Mouse (Mus musculus) thymus, adult 18-20 months (tissue): ENCODE data around the gene Cavin3.
"Not testable (repeated sequence)": the region's sequence is repeated elsewhere in the genome, so short reads cannot be mapped to it uniquely, and the experiment has no call there.

Experiments
- DNase-seq, 2 experiments: peaks; one replicate each; pipeline ENCODE4 v3.0.0; 2022; ENCODE audit warnings: mixed read lengths in 2 of 2

The Cavin3 gene

DNA sequence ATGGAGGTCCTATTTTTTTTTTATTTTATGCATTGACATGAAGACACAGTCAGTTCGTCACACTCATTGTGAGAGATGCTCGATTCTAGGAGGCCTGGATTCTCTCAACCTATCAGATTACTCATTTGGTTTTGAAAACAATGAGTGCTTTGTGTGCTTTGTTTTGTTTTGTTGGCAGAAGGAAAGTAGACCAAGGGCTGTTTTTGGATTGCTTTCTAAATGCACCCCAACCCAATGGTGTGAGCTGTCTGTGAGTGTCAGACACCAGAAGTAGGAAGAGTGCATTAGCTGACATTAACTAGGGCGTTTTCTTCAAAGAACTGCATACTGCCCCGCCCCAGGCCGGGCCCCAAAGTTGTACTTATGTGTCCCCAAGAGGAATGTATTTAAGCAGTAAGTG is 2.0 kb downstream of the Cavin3 start:
- DNase-seq, result no peak

DNA sequence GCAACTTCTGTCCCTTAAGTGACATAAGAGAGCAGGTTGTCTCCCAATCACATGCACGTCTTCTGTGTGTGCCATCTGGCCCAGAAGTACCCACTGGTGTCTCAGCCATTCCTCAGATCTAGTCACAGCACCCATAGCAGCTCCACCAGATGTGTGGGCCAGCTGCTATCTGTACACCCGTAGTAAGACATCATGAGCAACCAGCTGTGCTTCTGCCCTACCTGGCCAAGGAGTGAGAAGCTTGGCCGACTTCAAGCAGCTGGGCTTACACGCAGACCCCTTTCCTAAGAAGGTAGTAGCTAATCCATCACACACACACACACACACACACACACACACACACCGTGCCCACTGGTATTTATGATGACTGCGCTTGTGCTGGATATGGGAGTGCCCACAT is 2.9 kb downstream of the Cavin3 start:
- no peak for DNase-seq

DNA sequence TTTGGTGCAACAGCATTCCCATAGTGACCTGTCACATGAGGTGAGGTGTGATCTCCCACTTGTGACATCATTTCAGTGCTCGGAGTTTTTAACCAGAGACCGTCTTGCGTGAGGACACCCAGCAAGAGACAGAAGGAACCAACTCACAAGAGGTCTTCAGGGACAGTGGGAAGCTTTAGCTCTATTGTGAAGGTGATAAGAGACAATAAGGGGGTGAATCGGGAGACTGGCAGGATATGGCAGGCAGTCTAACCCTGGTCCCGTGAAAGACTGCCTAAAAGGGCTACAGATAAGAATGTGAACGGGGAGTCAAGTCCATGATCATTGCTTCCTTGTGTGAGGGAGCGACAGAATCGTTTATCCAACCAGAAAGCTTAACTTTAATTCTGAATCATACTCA is 3.8 kb downstream of the Cavin3 start:
- DNase-seq, result no peak

DNA sequence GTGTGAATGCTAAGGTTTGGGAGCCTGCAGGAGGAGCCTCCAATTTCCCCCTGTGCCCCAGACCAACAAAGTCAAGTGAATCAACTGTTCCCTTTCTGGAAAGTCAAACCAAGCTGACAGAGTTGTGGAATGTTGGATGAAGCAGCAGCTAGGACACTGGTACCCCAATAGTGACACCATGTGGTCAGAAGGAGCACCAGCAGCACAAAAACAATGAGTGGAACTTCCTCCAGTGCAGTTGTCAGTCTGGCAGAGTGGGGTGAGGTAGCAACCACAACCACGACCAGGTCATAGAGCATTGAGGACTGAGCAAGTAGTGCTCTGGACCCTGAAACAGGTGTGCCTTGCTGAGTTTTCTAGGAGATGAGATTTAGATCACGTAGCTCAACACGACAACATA is 4.3 kb downstream of the Cavin3 start:
- no peak for DNase-seq

DNA sequence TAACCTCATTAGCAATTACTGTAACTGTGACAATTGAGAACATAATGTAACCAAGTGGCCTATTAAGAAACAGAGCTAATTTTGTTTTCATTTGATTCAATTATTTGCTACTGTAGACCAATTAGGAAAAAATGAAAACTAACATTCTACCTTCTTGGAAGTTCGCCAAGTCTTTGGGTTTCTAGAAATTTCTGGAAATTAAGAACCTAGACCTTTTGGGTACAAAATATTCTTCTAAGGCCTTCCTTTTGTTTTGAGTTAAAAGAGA is 4.7 kb downstream of the Cavin3 start:
- no peak for DNase-seq

DNA sequence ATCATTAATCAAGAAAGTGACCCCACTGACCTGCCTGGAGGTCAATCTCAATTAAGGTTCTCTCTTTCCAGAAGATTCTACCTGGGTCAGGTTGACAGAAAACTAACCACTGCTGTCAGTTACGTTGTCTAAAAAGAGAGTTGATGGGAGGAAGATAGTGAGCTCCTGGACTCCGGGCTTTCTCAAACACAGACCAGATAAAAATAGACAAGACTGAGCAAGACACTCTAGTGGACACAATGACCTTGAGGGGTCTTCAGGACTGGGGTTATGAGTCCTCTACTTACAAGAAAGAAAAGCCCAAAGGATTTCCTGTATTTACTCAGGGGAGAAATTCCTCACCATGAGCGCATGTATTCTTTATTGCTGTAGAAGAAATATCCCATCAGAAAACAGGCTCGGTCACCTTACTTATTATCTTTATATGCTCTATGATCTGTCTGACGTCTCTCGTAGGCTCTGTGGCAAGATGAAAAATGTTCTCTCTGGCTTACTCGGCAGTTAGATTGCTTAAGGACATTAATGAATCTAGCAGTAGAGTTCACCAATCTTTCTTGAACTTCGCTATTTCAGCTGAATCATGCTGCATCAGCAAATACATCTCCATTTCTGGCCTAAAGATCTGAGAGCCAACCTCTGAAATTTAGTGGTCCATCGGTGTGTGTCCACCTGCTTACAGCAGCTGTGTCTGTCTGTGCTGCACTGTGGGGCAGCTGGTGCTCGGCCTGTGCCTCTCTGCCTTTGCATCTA is 5.2 kb downstream of the Cavin3 start:
- DNase-seq, result no peak

DNA sequence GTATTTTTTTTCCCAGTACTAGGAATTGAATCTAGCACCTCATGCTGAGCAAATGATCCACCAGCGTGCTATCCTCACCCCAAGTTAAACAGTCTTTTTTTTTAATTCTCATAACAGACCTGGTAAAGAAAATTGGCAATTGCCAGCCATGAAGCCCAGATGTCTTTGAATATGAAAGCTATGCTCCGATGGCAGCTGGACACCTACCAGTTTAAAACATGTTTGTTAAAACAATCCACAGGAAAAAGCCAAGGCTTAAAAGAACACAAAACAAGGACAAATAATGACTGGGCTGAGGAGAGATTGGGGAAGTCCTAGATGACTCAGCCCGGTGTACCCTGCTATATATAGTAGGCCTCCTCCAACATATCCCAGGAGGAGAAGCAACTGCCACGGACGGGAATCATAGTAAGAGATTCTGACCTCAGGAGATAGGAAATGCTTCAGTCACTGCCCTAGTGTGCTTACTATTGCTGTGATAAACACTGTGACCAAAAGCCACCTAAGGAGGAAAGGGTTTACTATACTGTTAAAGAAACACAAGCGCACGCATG is 6.6 kb downstream of the Cavin3 start:
- DNase-seq, result no peak

DNA sequence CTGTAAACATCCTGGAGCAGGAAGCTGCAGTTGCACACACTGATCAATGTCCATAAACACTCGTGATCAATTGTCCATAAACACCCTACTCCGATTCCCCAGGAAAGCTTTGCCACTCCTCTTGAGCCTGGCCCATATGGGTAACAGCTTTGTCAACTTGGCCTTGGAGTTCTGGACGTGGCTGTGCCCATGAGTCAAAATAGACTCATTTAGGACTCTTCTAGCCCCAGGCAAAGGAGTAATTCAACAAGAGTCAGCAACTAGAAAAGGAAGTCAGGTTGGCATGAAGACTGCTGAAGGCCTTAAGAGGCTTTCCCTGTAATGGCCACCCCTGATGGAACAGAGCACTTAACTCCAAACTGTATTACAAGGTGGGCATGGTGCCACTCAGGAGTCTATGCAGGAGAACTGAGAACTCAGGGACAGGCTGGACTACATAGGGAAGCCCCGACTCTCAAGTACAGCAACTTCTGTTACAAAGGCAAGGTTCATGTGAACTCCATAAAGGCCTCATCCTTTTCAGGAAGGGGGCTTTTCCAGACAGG is 7.3 kb downstream of the Cavin3 start:
- no peak for DNase-seq

DNA sequence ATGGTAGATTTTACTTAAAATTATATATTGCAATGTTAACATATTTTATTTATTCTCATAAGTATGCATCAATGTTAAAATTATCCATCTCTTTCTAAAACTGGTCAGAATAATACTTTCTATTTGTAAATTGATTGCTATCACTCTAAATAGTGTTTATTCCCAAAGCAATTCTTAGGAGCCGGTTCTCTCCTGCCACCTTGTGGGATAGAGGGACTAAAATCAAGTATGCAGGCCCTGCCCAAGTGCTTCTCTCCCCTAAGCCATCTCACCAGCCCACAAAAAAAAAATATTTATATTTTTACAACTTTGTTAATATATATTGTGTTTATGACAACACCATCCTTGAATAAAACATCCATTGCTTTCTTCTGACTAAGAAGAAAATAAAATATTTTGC is 9.5 kb downstream of the Cavin3 start:
- no peak for DNase-seq

DNA sequence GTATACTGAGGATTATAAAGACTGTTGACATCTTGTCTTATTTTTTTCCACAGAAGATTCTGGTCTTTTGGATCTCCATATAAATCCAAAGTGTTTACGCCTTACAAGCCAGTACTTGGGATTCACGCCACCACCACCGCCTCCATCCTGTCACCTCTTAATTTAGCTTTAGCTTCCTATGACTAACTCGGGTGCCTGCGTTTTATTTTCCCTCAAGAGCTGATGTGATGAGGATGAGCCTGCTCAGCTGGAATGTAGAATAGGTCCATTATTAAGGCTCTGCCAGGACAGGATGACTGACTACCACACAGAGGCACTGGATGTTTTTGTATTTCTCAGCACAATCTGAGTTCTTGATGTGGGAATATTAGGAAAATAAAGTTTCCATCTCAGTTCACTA is 16.6 kb downstream of the Cavin3 start:
- not testable (repeated sequence) for DNase-seq

DNA sequence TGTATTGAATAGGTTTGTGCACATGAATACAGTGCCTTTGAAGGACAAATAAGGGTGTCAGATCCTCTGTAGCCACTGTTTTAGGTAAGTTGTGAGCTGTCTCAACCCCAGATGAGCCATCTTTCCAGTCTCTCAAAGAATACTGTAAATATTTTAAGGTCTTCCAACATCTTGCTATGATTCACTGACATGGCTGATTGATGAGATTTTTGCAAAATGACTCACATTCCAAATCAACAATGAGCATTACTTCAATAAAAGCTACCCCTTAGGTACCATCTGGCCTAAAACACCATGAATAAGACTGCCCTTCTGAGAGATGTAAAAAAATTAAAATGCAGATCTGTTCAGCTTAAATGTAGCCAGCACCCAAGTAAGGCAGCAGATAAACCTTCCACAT is 23.6 kb downstream of the Cavin3 start:
- no peak for DNase-seq

DNA sequence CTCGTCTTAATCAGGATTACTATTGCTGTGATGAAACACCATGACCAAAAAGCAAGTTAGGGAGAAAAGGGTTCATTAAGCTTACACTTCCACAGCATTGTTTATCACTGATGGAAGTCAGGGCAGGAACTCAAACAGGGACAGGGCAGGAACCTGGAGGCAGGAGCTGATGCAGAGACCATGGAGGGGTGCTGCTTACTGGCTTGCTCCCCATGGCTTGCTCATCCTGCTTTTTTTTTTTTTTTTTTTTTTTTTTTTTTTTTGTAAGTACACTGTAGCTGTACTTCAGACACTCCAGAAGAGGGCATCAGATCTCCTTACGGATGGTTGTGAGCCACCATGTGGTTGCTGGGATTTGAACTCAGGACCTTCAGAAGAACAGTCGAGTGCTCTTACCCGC is 28.8 kb downstream of the Cavin3 start:
- DNase-seq, result not testable (repeated sequence)

DNA sequence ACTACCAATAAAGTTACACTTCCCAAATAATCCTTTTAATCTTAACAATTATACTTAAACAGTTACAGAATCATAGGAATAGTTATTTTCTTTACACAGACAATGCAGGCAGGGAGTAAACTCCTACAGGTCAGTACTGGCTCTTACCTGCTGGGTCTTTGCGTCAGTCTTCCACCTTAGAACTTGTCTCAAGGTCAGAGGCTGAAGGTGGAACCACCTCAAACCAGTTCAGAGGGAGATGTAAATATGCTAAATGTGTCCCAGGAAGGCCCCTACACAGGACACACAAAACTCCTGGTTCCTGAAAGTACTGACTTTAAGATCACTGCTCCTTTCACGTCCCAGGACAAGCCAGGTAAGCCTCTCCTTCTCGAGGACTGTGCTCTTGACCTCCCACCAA is 37.0 kb downstream of the Cavin3 start:
- DNase-seq, result no peak

DNA sequence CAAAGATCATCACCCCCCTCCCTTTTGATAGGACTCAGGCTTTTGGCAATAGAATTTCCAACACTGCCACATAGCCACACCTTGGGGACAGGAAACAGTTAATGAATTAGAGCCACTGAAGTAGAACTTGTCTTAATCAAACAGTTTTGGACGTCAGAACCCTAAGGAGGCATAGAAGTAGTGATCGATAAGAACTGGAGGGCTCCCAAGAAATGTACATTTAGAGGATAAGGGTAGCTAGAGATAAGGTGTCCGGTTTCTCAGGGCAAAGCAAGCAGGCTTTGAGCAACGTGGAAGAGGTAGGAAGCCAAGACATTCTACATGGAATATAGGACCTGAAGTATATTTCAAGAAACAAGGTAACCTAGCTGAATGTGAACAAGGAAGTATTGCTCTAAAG is 40.7 kb downstream of the Cavin3 start:
- no peak for DNase-seq

DNA sequence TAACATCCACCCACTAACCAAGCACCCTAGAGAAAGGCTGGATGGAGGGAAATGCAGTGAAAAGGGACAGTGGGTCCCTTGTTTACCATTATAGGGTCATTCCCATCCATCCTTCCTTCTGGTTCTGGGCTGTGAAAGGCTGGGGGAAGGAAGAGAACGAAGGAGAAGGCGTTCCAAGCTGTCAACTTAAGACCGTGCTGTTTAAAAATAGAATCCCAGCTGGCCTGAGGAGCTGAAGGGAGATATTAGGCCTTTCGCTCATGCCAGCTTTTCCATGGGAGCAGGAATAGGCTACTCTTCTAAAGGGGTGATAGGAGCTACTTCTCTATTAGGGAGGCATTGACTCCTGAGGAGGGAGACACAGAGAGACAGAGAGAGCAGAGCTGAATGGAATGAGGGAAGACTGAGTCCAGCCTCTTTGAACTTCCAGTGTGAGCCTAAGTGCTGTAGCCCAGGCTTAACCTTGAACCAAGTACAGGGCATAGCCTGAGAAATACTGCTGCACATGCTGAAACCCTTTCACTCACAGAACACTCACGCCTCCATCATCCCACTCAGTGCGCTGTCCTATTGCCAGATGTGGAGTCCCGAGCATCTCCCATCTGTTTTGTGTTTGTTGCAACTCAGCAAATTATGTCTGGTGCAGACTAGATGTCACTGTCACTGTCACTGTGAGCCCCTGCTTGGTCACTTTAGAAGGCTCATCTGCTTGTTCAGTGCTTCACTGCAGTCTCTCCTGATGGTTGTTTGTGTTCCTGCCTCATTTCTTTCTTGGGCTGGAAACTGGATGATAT is 43.9 kb downstream of the Cavin3 start:
- DNase-seq, result no peak

DNA sequence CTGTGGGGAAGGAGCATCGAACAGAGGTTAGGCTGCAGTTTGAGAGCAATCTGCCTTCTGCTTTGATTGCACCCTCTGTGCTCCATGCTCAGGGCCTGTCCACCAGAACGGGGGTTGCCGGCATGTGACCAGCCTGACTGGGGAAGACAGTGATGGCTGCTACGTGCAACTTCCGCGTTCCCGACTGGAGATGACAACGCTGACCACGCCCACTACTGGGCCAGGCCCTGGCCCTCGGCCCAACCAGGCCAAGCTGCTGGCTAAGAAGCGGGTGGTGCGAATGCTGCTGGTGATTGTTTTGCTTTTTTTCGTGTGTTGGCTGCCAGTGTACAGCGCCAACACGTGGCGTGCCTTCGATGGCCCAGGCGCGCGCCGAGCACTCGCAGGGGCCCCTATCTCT is 47.3 kb downstream of the Cavin3 start:
- no peak for DNase-seq

DNA sequence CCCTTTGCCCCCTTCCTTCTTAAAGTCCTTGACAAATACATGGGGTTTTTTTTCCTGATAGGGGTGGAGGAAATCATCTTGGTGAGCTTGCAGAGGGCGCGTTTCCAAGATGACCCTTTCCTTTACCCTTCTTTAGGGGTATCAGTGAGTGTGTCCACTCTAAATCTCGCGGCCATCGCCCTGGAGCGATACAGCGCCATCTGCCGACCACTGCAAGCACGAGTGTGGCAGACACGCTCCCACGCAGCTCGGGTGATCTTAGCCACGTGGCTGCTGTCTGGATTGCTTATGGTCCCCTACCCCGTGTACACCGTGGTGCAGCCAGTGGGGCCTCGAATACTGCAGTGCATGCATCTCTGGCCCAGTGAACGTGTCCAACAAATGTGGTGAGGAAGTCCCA is 48.2 kb downstream of the Cavin3 start:
- no peak for DNase-seq

DNA sequence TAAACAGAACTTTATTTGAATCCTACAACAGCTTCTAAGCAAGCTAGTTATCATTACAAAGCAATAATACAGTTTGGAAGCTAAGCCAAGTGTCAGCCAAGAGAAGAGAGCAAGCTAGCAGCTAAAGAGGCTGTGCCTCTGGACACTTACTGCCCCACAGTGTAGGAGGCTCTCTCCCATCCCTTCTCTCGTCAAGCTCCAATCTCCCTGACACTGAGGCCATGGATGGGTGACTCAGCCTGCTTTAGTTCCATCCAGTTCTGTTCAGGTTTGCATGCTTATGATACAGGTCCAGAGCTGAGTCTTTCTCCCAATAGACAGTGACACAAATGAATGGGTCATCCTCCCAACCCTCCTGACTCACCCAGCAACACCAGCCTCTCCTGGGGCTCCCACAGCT is 50.0 kb downstream of the Cavin3 start:
- DNase-seq, result no peak
